In the genomic region with DNA sequence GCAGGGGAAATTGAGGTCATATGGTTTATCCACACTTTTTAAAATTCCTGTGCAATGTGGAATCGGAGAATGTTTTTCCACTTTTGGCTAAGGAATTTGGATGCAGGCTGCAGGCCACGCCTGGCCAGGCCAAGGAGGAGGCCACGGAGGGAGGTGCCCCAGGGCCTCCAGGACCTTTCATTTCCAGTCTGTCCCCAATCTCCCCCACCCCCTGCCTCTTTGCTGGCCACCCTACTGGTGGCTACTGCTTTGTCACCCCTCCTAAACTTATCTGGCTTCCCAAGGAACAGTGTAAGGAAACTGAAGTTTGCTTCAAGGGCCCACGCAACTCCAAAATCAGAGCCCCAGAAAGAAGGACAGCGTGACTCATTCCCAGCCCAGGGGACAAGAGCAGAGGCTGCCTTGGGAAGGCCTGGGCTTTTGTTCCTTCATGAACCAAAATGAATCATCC, we compare ENCODE assay signal across 10 mouse cellular contexts. TPM values are rescaled to one million over a fixed set of nuclear protein-coding genes. Genes with fewer than 3 reads are reported as not detected.
DNase-seq lines count a peak whose midpoint lies in the region; ATAC-seq and TF ChIP-seq lines count a peak whose summit lies in the region.
"Had no signal": no experiment of that assay in that cellular context is flagged by ENCODE, and none has a peak within 500 bp of the region (broad histone marks: within the 10 kb centered on the region; RNA-seq: fewer than 3 reads in every experiment).

No protein-coding gene starts in this region.

- H3K27ac ChIP-seq in heart, embryonic 11.5 days (ENCODE audit: low read depth, low read length), result peak overlapping the region; percentile 48; the same call in 1 of the 2 replicates
- H3K27ac ChIP-seq in olfactory bulb, adult 2 months (ENCODE audit: insufficient read depth, low read depth, low read length), result peak overlapping the region; percentile 39; the same call in 1 of the 2 replicates
- H3K27ac ChIP-seq in liver, postnatal 0 days (ENCODE audit: low read depth), result no peak overlapping the region

- H3K27me3 ChIP-seq in heart, embryonic 11.5 days (ENCODE audit: control insufficient read depth, insufficient read depth, low read length), result no peaks in the 10 kb centered on the region
- no peaks in the 10 kb centered on the region for H3K27me3 ChIP-seq in liver, postnatal 0 days (ENCODE audit: insufficient read depth, low read length)

- H3K4me1 ChIP-seq in heart, embryonic 11.5 days (ENCODE audit: control insufficient read depth, insufficient read depth, low read length), result peaks cover 25% of the 10 kb centered on the region
- peaks cover 52% of the 10 kb centered on the region for H3K4me1 ChIP-seq in olfactory bulb, adult 2 months (ENCODE audit: control insufficient read depth, insufficient read depth, low read length)
- H3K4me1 ChIP-seq in liver, postnatal 0 days (ENCODE audit: insufficient read depth), result peaks cover 18% of the 10 kb centered on the region

- no peak for TF ChIP-seq POLR2A in olfactory bulb, adult 2 months (IDR thresholded peaks at IDR 0.05; ENCODE audit: insufficient read depth, low read depth, low read length)

- H3K36me3 ChIP-seq in heart, embryonic 11.5 days (ENCODE audit: control insufficient read depth, insufficient read depth, low read length), result no peaks in the 10 kb centered on the region
- no peaks in the 10 kb centered on the region for H3K36me3 ChIP-seq in liver, postnatal 0 days (replicated peaks; ENCODE audit: insufficient read depth, low read length)

- no peak overlapping the region for H3K4me3 ChIP-seq in heart, embryonic 11.5 days (ENCODE audit: low read depth, low read length)
- H3K4me3 ChIP-seq in olfactory bulb, adult 2 months (ENCODE audit: insufficient read depth, low read depth, low read length), result no peak overlapping the region
- H3K4me3 ChIP-seq in liver, postnatal 0 days (ENCODE audit: low read depth, low read length), result no peak overlapping the region

- TF ChIP-seq CTCF in olfactory bulb, adult 2 months (IDR thresholded peaks at IDR 0.05; ENCODE audit: insufficient read depth, low read depth, low read length), result no peak
- TF ChIP-seq CTCF in liver, postnatal 0 days (IDR thresholded peaks at IDR 0.05; ENCODE audit: low read depth), result no peak

- no peak for TF ChIP-seq EP300 in liver, postnatal 0 days (IDR thresholded peaks at IDR 0.05; ENCODE audit: low read depth)

- WGBS in heart, embryonic 11.5 days (ENCODE audit: insufficient replicate concordance), result 78% methylated on average over 5 of the region's 5 CpGs
- WGBS in olfactory bulb, adult 2 months, result 79% methylated on average over 5 of the region's 5 CpGs
- 74% methylated on average over 5 of the region's 5 CpGs for WGBS in liver, postnatal 0 days (ENCODE audit: insufficient replicate concordance)

- H3K9me3 ChIP-seq in heart, embryonic 11.5 days (replicated peaks; ENCODE audit: control insufficient read depth, low read length), result no peaks in the 10 kb centered on the region
- no peaks in the 10 kb centered on the region for H3K9me3 ChIP-seq in liver, postnatal 0 days (ENCODE audit: low read length)

- no peak overlapping the region for H3K9ac ChIP-seq in heart, embryonic 11.5 days (ENCODE audit: low read depth, low read length)
- H3K9ac ChIP-seq in liver, postnatal 0 days (replicated peaks), result no peak overlapping the region

- peak; percentile 49 to 50 for DNase-seq in lung, adult 18-20 months
- no peak for DNase-seq in lung, postnatal 14 days
- peak; percentile 80 for DNase-seq in brain, adult 2 months (ENCODE audit: low read depth, low spot score)
- no peak for DNase-seq in liver, postnatal 0 days
- DNase-seq in spleen, postnatal 14 days (ENCODE audit: low spot score in 2 of 2), result no peak
- DNase-seq: thymus, postnatal 14 days had no signal

- no peak overlapping the region for H3K4me2 ChIP-seq in heart, embryonic 11.5 days
- H3K4me2 ChIP-seq in liver, postnatal 0 days (ENCODE audit: low read depth, low read length), result no peak overlapping the region
- H3K4me2 ChIP-seq: midbrain, embryonic 11.5 days had no signal

- no peak for ATAC-seq in heart, embryonic 11.5 days (replicated peaks; ENCODE audit: insufficient number of reproducible peaks, low FRiP score, low TSS enrichment)
- no peak for ATAC-seq in liver, postnatal 0 days
- ATAC-seq in megakaryocyte, adult 5-6 weeks (ENCODE audit: poor library complexity, severe bottlenecking), result no peak

RNA-seq across cellular contexts. Expression of a gene that starts 31.5 kb away (rescaled TPM):
- 147 TPM in 2 replicates for polyA plus RNA-seq in heart, embryonic 11.5 days (2014; fragmentation: Nextera tagmentation; extraction: Ambion mirVana)
- polyA plus RNA-seq in olfactory bulb, adult 2 months (2012; ENCODE audit: insufficient read depth, insufficient read length, low replicate concordance, missing spikeins), result not detected in 2 replicates
- polyA plus RNA-seq in liver, postnatal 0 days (2015; fragmentation: Nextera tagmentation; extraction: Ambion mirVana), result 34.4 and 35.0 TPM in 2 replicates
- total RNA-seq in megakaryocyte, adult 5-6 weeks (2015), result 18.9 and 22.1 TPM in 2 replicates
- 9.6 and 16.3 TPM in 2 replicates for total RNA-seq in megakaryocyte, adult 5-6 weeks (2017)

RNA-seq across cellular contexts. Expression of a gene that starts 32.1 kb away (rescaled TPM):
- 30.0 and 33.9 TPM in 2 replicates for polyA plus RNA-seq in heart, embryonic 11.5 days (2014; fragmentation: Nextera tagmentation; extraction: Ambion mirVana)
- polyA plus RNA-seq in olfactory bulb, adult 2 months (2012; ENCODE audit: insufficient read depth, insufficient read length, low replicate concordance, missing spikeins), result not detected in 2 replicates
- polyA plus RNA-seq in liver, postnatal 0 days (2015; fragmentation: Nextera tagmentation; extraction: Ambion mirVana), result 13.4 and 14.2 TPM in 2 replicates
- 265 and 280 TPM in 2 replicates for total RNA-seq in megakaryocyte, adult 5-6 weeks (2015)
- 58.9 and 72.1 TPM in 2 replicates for total RNA-seq in megakaryocyte, adult 5-6 weeks (2017)

Comparison
In these comparisons a context has a peak if more than half of its experiments do, and no peak if none do; other contexts are left out.
1. DNase-seq: peak in lung, adult 18-20 months (2 of 2) and brain, adult 2 months (single experiment); none in lung, postnatal 14 days (single experiment), liver, postnatal 0 days (single experiment) and spleen, postnatal 14 days (0 of 2).
2. RNA of a gene that starts 32.1 kb away (polyA plus RNA-seq): 30.0 to 33.9 TPM in heart, embryonic 11.5 days and 13.4 to 14.2 TPM in liver, postnatal 0 days; not detected in olfactory bulb, adult 2 months; every median in the first group is over 10 times any median in the second.